Mouse (Mus musculus): Measurements from ENCODE around the gene Tmem139.

DNA sequence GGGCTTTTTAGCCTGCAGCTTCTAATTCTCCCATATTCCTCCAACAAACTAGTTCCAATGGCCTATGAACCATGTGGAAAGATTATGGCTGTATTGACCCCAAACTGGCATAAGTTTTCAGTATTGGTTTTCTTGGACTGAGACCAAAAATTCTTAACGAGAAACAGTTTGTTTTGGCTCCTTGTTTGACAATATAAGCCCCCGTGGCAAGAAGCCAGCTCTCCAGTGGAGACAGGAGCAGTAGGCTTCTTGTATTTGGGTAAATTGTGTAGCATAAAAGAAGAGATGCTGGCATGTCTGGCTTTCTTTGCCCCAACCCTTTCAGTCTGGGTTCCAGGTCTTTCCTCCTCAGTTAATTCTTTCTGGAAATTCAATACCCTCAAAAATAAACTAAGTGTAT is 14.4 kb downstream of the Tmem139 start:
- TF ChIP-seq CTCF (IDR thresholded peaks at IDR 0.05; ENCODE audit: low read depth, low read length) (no peak), GATA1 (IDR thresholded peaks at IDR 0.05; ENCODE audit: borderline replicate concordance, low read length) (no peak)
